Mouse (Mus musculus) adrenal gland, postnatal 10 days (tissue): ENCODE results near the gene Krt6b. TPM values are rescaled to one million over a fixed set of nuclear protein-coding genes. Genes with fewer than 3 reads are reported as not detected.
"Not testable (repeated sequence)": the region's sequence is repeated elsewhere in the genome, so short reads cannot be mapped to it uniquely, and the experiment has no call there.

Source experiments
- DNase-seq: peaks from one replicate; pipeline ENCODE4 v3.0.0; 2021; ENCODE audit warnings: mixed read lengths
- long read RNA-seq, 2 experiments: library from polyadenylated mRNA; stranded (forward); transcript quantifications; one replicate each; pipeline ENCODE4 v2.0.0; 2021
- total RNA-seq, 2 experiments: library from RNA; stranded (reverse); gene quantifications; 2 replicates each; pipeline ENCODE4 v1.2.3; 2021

Gene Krt6b
- total RNA-seq = not detected
- long read RNA-seq, experiment 1 = 0 reads
- long read RNA-seq, experiment 2 = 0 reads

GRCm38 (mm10) chr15:101680187-101680586, at the start of gene Krt6b:
Gene Krt6b (minus strand): TSS chr15:101680287.
- DNase-seq = no peak

DNA sequence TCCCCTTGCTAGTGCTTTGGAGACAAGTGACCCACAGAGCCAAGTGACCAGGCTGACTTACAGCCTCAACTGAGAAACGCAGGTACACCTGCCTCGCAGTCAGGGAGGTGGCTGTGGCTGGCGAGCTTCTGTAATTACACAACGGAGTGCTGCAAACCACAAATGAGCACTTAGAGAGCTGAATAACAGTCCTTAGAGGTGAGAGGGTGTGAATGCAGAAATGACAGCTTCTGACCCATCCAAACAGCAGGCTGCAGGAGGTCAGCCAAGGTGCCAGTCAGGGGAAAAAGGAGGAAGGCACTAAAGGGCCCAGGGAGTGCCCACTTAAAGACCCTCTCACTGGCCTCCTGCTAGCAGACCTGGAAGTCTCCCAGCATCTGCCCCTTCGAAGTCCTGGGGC, 44.6 kb upstream of the Krt6b start:
- no peak for DNase-seq

DNA sequence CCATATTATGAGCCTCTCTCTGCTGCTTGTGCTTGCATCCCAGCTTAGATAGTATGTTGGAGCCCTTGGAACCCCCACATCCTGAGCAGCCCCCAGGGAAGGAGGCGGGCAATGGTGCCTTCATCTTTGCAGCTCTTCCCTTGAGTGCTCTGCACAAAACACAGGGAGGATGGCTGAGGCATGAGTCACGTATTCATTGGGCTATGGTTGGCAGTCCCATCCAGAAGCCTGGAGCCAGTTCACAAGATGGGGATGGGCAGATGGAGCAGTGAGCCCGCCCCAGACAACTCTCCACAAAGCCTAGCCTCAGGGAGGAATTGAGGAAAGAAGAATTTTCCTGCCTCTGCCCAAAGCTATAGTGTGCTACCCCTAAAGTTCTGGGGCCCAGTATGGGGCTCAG, 35.7 kb upstream of the Krt6b start:
- no peak for DNase-seq

- DNase-seq = no peak
Observed at GRCm38 (mm10) chr15:101714356-101714755, 34.3 kb upstream of the Krt6b start.

GRCm38 (mm10) chr15:101713731-101714130, 33.6 kb upstream of the Krt6b start:
- DNase-seq = no peak

GRCm38 (mm10) chr15:101712720-101713119, 32.6 kb upstream of the Krt6b start, which contains the start of gene Krt5:
Gene Krt5 (minus strand): TSS chr15:101712898.
- DNase-seq = no peak

- no peak for DNase-seq
Observed at GRCm38 (mm10) chr15:101708683-101709082, 28.6 kb upstream of the Krt6b start.

GRCm38 (mm10) chr15:101707454-101707853, 27.4 kb upstream of the Krt6b start:
- no peak for DNase-seq

- DNase-seq = no peak
Observed at GRCm38 (mm10) chr15:101704066-101704465, 24.0 kb upstream of the Krt6b start.

DNA sequence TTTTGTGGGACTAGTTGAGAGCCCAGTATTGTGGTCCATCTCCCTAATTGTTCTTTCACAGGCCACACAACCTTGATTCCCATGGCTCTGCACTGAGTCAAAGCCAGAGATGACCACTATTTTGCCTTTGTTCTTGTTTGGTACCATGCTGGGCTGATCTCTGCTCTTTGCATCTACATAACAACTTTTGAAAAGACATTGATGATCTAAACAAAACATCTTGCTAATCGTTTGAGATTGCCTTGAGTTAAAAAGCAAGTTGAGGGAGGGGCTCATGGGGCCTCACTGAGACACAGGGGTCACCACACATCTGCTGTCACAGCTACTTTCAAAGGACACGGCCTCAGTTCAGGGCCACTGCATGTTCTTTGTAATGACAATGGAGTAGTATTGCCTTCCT, 22.3 kb upstream of the Krt6b start:
- DNase-seq = no peak

GRCm38 (mm10) chr15:101699866-101700265, 19.8 kb upstream of the Krt6b start:
- no peak for DNase-seq

DNA sequence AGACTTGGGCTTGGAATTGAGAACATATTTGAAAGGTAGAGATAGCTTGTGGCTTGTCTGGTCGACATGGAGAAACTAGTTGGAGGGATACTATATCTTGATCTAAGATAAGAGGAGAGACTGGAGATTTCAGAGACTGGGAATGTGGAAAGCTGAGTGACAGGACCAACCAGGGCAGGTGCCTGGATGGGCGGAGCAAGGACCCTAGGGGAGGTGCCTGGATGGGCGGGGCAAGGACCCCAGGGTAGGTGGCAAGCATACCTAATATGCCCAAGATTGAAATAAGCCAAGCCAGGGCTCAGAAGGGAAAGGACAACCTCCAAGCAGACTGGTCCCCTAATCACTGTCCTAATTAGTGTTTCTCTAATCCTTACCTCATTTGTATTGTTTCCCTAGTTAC, 19.1 kb upstream of the Krt6b start:
- DNase-seq = no peak

- no peak for DNase-seq
Observed at GRCm38 (mm10) chr15:101697326-101698188, 17.5 kb upstream of the Krt6b start.

DNA sequence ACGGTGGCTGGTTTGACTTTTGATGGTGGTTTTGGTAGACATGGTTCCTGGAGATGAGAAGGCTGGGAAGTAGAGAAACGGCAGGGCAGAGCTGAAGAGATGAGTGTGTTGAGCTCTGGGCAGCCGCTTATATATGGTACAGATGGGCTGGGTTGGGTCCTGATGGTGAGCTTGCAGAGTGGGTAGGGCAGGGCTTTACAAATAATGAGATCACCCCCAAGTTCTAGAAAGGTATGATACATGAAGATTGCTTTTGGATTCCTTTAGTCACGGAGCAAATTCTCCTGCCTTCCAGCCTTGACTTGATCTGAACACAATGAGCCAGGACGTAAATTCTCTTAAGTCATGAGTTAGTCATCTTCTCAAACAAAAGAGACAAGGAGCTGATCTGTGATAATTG, 14.1 kb upstream of the Krt6b start, which contains the start of gene Krt6a:
Krt6a (minus strand) TSS at position 101 of the 400 bp plus-strand sequence.
- DNase-seq = no peak

DNA sequence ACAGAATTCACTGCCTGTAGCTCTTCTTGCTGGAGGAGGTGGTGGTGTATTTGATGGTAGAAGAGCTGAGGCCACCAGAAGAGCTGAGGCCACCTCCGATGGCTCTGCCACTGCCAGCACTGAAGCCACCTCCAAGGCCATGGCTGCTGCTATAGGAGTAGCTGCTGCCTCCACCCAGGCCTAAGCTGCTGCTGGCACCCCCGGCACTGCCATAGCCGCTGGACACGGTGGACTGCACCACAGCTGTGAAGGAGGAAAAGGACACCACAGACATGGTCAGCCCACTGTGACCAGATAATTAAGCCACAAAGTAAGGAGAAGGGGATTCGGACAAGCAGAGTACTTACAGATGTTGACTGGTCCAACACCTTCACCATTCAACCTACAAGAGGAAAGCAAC, 10.4 kb upstream of the Krt6b start:
- DNase-seq = not testable (repeated sequence)

- DNase-seq = no peak
Observed at GRCm38 (mm10) chr15:101688161-101688560, 8.1 kb upstream of the Krt6b start.

DNA sequence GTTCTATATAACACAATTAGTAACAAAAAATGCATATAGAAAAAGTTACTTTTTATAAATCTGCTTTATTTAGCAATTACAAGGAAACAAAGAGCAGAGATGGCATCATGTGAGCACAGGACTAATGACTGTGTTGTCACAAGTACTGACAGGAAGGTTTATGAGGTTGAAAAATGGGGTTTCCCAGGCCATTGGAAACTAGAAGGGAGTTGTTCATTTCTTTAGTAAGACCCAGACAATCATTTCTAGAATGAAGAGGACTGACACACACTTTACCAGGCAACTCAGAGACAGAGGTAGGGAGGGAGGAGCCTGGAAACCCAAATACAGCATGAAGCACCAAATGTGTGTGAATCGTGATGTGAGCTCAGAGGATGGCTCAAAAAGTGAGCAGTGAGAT, 4.1 kb downstream of the Krt6b start:
- DNase-seq = no peak

- peak; percentile 5 for DNase-seq
Observed at GRCm38 (mm10) chr15:101652736-101653265, 27.3 kb downstream of the Krt6b start.

GRCm38 (mm10) chr15:101647280-101647679, 32.8 kb downstream of the Krt6b start, which contains the start of gene Gm5478:
Gene Gm5478 (minus strand): TSS chr15:101647380.
- DNase-seq = no peak

DNA sequence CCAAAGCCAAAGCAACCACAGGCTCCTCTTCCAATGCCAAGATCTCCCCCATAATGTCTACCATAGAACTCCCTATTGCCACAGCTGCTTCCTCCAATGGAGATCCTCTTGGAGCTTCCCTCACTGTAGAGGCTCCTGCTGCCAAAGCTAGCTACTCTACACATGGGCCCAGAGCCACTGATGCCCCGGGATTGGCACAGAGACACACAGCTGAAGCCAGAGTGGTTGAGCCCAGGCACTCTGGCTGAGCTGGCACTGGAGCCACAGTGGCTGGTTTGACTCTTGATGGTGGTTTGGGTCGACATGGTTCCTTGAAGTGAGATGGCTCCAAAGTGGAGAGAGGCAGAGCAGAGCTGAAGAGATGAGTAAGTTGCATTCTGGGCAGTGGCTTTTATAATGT, 52.2 kb downstream of the Krt6b start, which contains the start of gene Gm5414:
Gm5414 (minus strand) TSS at position 305 of the 400 bp plus-strand sequence.
- DNase-seq = no peak
